Comparison of ENCODE assay signal across 13 mouse cellular contexts in the genomic region with DNA sequence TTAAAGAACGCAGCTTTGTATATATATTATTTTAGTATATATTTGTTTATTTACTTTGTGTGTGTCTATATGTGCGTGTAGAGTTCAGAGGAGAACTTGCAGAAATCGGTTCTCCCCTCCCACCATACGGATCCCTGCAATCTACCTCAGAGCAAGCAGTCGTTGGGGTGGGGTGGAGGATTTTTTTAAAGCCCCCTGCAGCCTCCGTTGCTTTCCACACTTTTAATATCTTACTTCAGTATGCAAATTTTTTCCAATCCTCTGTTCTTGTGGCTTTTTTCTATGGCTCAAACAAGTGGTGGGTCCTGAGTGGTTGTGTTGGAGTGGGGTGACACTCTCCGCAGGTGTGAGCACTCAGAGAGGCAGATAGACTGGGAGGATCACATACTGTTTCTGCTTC. TPM values are rescaled to one million over a fixed set of nuclear protein-coding genes. Genes with fewer than 3 reads are reported as not detected.
DNase-seq lines count a peak whose midpoint lies in the region; ATAC-seq and TF ChIP-seq lines count a peak whose summit lies in the region.
"Had no signal": no experiment of that assay in that cellular context is flagged by ENCODE, and none has a peak within 500 bp of the region (broad histone marks: within the 10 kb centered on the region; RNA-seq: fewer than 3 reads in every experiment).

No protein-coding gene starts in this region.

- no peaks in the 10 kb centered on the region for H3K9me3 ChIP-seq in heart, embryonic 12.5 days (replicated peaks)
- H3K9me3 ChIP-seq in E14TG2a.4 (ENCODE audit: low read length): no peaks in the 10 kb centered on the region
- no peaks in the 10 kb centered on the region for H3K9me3 ChIP-seq in forebrain, embryonic 15.5 days
- no peaks in the 10 kb centered on the region for H3K9me3 ChIP-seq in liver, embryonic 15.5 days (replicated peaks)

- H3K9ac ChIP-seq in heart, embryonic 12.5 days: 0 out of 2 replicates have a peak overlapping the region, but pooled peaks have one; percentile 47
- no peak overlapping the region for H3K9ac ChIP-seq in heart, adult 2 months (ENCODE audit: low read depth, low read length)
- H3K9ac ChIP-seq in forebrain, embryonic 15.5 days (replicated peaks): no peak overlapping the region
- no peak overlapping the region for H3K9ac ChIP-seq in liver, embryonic 15.5 days

- H3K4me2 ChIP-seq in heart, embryonic 12.5 days: peak overlapping the region; percentile 68
- H3K4me2 ChIP-seq in forebrain, embryonic 15.5 days (replicated peaks): peak overlapping the region; percentile 24; the same call in 1 of the 2 replicates
- peak overlapping the region; percentile 30 for H3K4me2 ChIP-seq in liver, embryonic 15.5 days

- TF ChIP-seq POLR2A in heart, adult 2 months (IDR thresholded peaks at IDR 0.05; ENCODE audit: insufficient read depth, low read depth, low read length): no peak

- TF ChIP-seq CTCF in heart, adult 2 months (IDR thresholded peaks at IDR 0.05): no peak
- TF ChIP-seq CTCF in E14TG2a.4 (conservative IDR thresholded peaks at IDR 0.05; ENCODE audit: low read length): no peak

- H3K79me2 ChIP-seq in heart, adult 2 months (replicated peaks; ENCODE audit: control insufficient read depth, insufficient read depth, low read length): no peaks in the 10 kb centered on the region

- H3K36me3 ChIP-seq in heart, embryonic 12.5 days: no peaks in the 10 kb centered on the region
- H3K36me3 ChIP-seq in heart, adult 2 months (ENCODE audit: control insufficient read depth, insufficient read depth, low read length): no peaks in the 10 kb centered on the region
- H3K36me3 ChIP-seq in E14TG2a.4 (ENCODE audit: insufficient read depth, low read length): peaks cover 29% of the 10 kb centered on the region
- no peaks in the 10 kb centered on the region for H3K36me3 ChIP-seq in forebrain, embryonic 15.5 days
- no peaks in the 10 kb centered on the region for H3K36me3 ChIP-seq in liver, embryonic 15.5 days (replicated peaks)

- no peak for ATAC-seq in heart, embryonic 12.5 days (ENCODE audit: insufficient number of reproducible peaks, low FRiP score)
- no peak for ATAC-seq in forebrain, embryonic 15.5 days (replicated peaks)
- peak; percentile 28; the same call in 1 of the 2 replicates for ATAC-seq in liver, embryonic 15.5 days (ENCODE audit: insufficient read depth)
- ATAC-seq: CD4-positive, CD25-positive, alpha-beta regulatory T cell, adult 4 months had no signal

- no peak for DNase-seq in heart, adult 2 months
- DNase-seq in left cerebral cortex, adult 18-20 months (ENCODE audit: low spot score in 2 of 2): no peak
- no peak for DNase-seq in ovary, postnatal 10 days (ENCODE audit: low spot score)
- no peak for DNase-seq in retina, postnatal 1 day
- DNase-seq: adrenal gland, adult 8-10 months; cerebellum, postnatal 14 days; gastrocnemius, postnatal 36 days had no signal

- H3K27ac ChIP-seq in heart, embryonic 12.5 days (ENCODE audit: poor library complexity, severe bottlenecking): no peak overlapping the region
- H3K27ac ChIP-seq in heart, adult 2 months: no peak overlapping the region
- H3K27ac ChIP-seq in forebrain, embryonic 15.5 days (replicated peaks): no peak overlapping the region
- H3K27ac ChIP-seq in liver, embryonic 15.5 days (replicated peaks): peak overlapping the region; percentile 66
- H3K27ac ChIP-seq: left cerebral cortex, adult 2 months had no signal

- WGBS in heart, embryonic 12.5 days: 14% methylated on average over 7 of the region's 7 CpGs
- WGBS in heart, adult 2 months: 18% methylated on average over 7 of the region's 7 CpGs
- 4% methylated on average over 7 of the region's 7 CpGs for WGBS in forebrain, embryonic 15.5 days
- WGBS in liver, embryonic 15.5 days (ENCODE audit: insufficient replicate concordance): 13% methylated on average over 7 of the region's 7 CpGs

- H3K27me3 ChIP-seq in heart, embryonic 12.5 days (replicated peaks): no peaks in the 10 kb centered on the region
- H3K27me3 ChIP-seq in heart, adult 2 months (ENCODE audit: control insufficient read depth, insufficient read depth, low read length): peaks cover 3% of the 10 kb centered on the region; the same call in 1 of the 2 replicates
- no peaks in the 10 kb centered on the region for H3K27me3 ChIP-seq in E14TG2a.4 (ENCODE audit: insufficient read depth, low read length)
- H3K27me3 ChIP-seq in forebrain, embryonic 15.5 days: no peaks in the 10 kb centered on the region
- no peaks in the 10 kb centered on the region for H3K27me3 ChIP-seq in liver, embryonic 15.5 days

- peaks cover 11% of the 10 kb centered on the region; the same call in 1 of the 2 replicates for H3K4me1 ChIP-seq in heart, embryonic 12.5 days (replicated peaks)
- no peaks in the 10 kb centered on the region for H3K4me1 ChIP-seq in heart, adult 2 months (ENCODE audit: control insufficient read depth, insufficient read depth, low read length)
- peaks cover 53% of the 10 kb centered on the region for H3K4me1 ChIP-seq in E14TG2a.4 (replicated peaks; ENCODE audit: low read depth, low read length)
- H3K4me1 ChIP-seq in forebrain, embryonic 15.5 days: 0 out of 2 replicates have a peak, but pooled peaks cover 5% of the 10 kb centered on the region
- H3K4me1 ChIP-seq in liver, embryonic 15.5 days (replicated peaks): peaks cover 15% of the 10 kb centered on the region; the same call in 1 of the 2 replicates

- H3K4me3 ChIP-seq in heart, embryonic 12.5 days: peak overlapping the region; percentile 42
- H3K4me3 ChIP-seq in heart, adult 2 months: no peak overlapping the region
- H3K4me3 ChIP-seq in E14TG2a.4 (replicated peaks; ENCODE audit: low read length): peak overlapping the region; percentile 83
- H3K4me3 ChIP-seq in forebrain, embryonic 15.5 days: no peak overlapping the region
- peak overlapping the region; percentile 30 for H3K4me3 ChIP-seq in liver, embryonic 15.5 days (replicated peaks)
- H3K4me3 ChIP-seq: left cerebral cortex, adult 2 months had no signal

- no peak for TF ChIP-seq EP300 in heart, adult 2 months (IDR thresholded peaks at IDR 0.05; ENCODE audit: insufficient read depth, low read depth, low read length)

- intact Hi-C loops in heart, adult 2 months (cut with DNase I): no loop called here

RNA-seq across cellular contexts. Expression of a gene that starts 0.6 kb away (rescaled TPM):
- 4.7 and 5.2 TPM in 2 replicates for polyA plus RNA-seq in heart, embryonic 12.5 days (2016; fragmentation: Nextera tagmentation; extraction: Ambion mirVana)
- under 1 TPM in 1 of 2 experiments, not detected in 1; 0.39 TPM for total RNA-seq in heart, adult 2 months (2021)
- 0.50 TPM in 1 of 2 replicates, not detected in the other for polyA plus RNA-seq in heart, adult 2 months (2012; rRNA removed)
- 0.64 and 0.89 TPM in 2 replicates for polyA plus RNA-seq in forebrain, embryonic 15.5 days (2015; fragmentation: Nextera tagmentation; extraction: Ambion mirVana)
- 4.3 and 4.4 TPM in 2 replicates for polyA plus RNA-seq in liver, embryonic 15.5 days (2015; fragmentation: Nextera tagmentation; extraction: Ambion mirVana)
- total RNA-seq in left cerebral cortex, adult 18-20 months (2021): under 1 TPM in 1 of 2 experiments, not detected in 1; 0.40 TPM
- total RNA-seq: adrenal gland, adult 8-10 months; gastrocnemius, postnatal 36 days; left cerebral cortex, adult 2 months had no signal

RNA-seq across cellular contexts. Expression of a gene that starts 18.7 kb away (rescaled TPM):
- polyA plus RNA-seq in heart, embryonic 12.5 days (2016; fragmentation: Nextera tagmentation; extraction: Ambion mirVana): 1.4 and 2.4 TPM in 2 replicates
- total RNA-seq in heart, adult 2 months (2021): 1 to 10 TPM in 1 of 2 experiments, under 1 TPM in 1; 0.68 to 1.2 TPM
- polyA plus RNA-seq in heart, adult 2 months (2012; rRNA removed): 1.8 and 1.9 TPM in 2 replicates
- polyA plus RNA-seq in forebrain, embryonic 15.5 days (2015; fragmentation: Nextera tagmentation; extraction: Ambion mirVana): 33.4 and 34.8 TPM in 2 replicates
- polyA plus RNA-seq in liver, embryonic 15.5 days (2015; fragmentation: Nextera tagmentation; extraction: Ambion mirVana): 1.7 and 1.9 TPM in 2 replicates
- total RNA-seq in left cerebral cortex, adult 18-20 months (2021): 10 to 100 TPM; 33.4 to 37.9 TPM
- polyA plus RNA-seq: CD4-positive, CD25-positive, alpha-beta regulatory T cell, adult 4 months had no signal

RNA-seq across cellular contexts. Expression of a gene that starts 52.7 kb away (rescaled TPM):
- 33.8 and 34.9 TPM in 2 replicates for polyA plus RNA-seq in heart, embryonic 12.5 days (2016; fragmentation: Nextera tagmentation; extraction: Ambion mirVana)
- 10 to 100 TPM; 15.3 to 15.4 TPM for total RNA-seq in heart, adult 2 months (2021)
- 27.0 and 30.1 TPM in 2 replicates for polyA plus RNA-seq in heart, adult 2 months (2012; rRNA removed)
- polyA plus RNA-seq in forebrain, embryonic 15.5 days (2015; fragmentation: Nextera tagmentation; extraction: Ambion mirVana): 65.6 and 68.6 TPM in 2 replicates
- 27.3 and 31.0 TPM in 2 replicates for polyA plus RNA-seq in liver, embryonic 15.5 days (2015; fragmentation: Nextera tagmentation; extraction: Ambion mirVana)
- 10 to 100 TPM; 37.9 to 41.5 TPM for total RNA-seq in left cerebral cortex, adult 18-20 months (2021)

RNA-seq across cellular contexts. Expression of a gene that starts 53.0 kb away (rescaled TPM):
- 110 and 115 TPM in 2 replicates for polyA plus RNA-seq in heart, embryonic 12.5 days (2016; fragmentation: Nextera tagmentation; extraction: Ambion mirVana)
- 10 to 100 TPM; 79.1 to 92.2 TPM for total RNA-seq in heart, adult 2 months (2021)
- polyA plus RNA-seq in heart, adult 2 months (2012; rRNA removed): 7.6 and 13.6 TPM in 2 replicates
- 107 and 112 TPM in 2 replicates for polyA plus RNA-seq in forebrain, embryonic 15.5 days (2015; fragmentation: Nextera tagmentation; extraction: Ambion mirVana)
- 49.8 and 72.1 TPM in 2 replicates for polyA plus RNA-seq in liver, embryonic 15.5 days (2015; fragmentation: Nextera tagmentation; extraction: Ambion mirVana)
- total RNA-seq in left cerebral cortex, adult 18-20 months (2021): 10 to 100 TPM; 80.8 to 85.8 TPM

RNA-seq across cellular contexts. Expression of a gene that starts 53.2 kb away (rescaled TPM):
- 21.7 and 23.4 TPM in 2 replicates for polyA plus RNA-seq in heart, embryonic 12.5 days (2016; fragmentation: Nextera tagmentation; extraction: Ambion mirVana)
- 10 to 100 TPM in 1 of 2 experiments, 1 to 10 TPM in 1; 8.5 to 11.1 TPM for total RNA-seq in heart, adult 2 months (2021)
- 24.8 and 25.1 TPM in 2 replicates for polyA plus RNA-seq in heart, adult 2 months (2012; rRNA removed)
- polyA plus RNA-seq in forebrain, embryonic 15.5 days (2015; fragmentation: Nextera tagmentation; extraction: Ambion mirVana): 28.0 and 28.1 TPM in 2 replicates
- 9.2 and 11.9 TPM in 2 replicates for polyA plus RNA-seq in liver, embryonic 15.5 days (2015; fragmentation: Nextera tagmentation; extraction: Ambion mirVana)
- total RNA-seq in left cerebral cortex, adult 18-20 months (2021): 10 to 100 TPM; 66.3 to 76.8 TPM

Comparison
In these comparisons a context has a peak if more than half of its experiments do, and no peak if none do; other contexts are left out.
1. H3K4me3 ChIP-seq: peak in heart, embryonic 12.5 days (single experiment), E14TG2a.4 (single experiment) and liver, embryonic 15.5 days (single experiment); none in heart, adult 2 months (single experiment) and forebrain, embryonic 15.5 days (single experiment).
2. RNA of a gene that starts 18.7 kb away (polyA plus RNA-seq): 33.4 to 34.8 TPM in forebrain, embryonic 15.5 days; 1.4 to 2.4 TPM in heart, embryonic 12.5 days, 1.7 to 1.9 TPM in liver, embryonic 15.5 days and 1.8 to 1.9 TPM in heart, adult 2 months; every median in the first group is over 10 times any median in the second.
3. Peak in every context shown above with its lines, with median percentiles within 50 percentile points of each other: H3K4me2 ChIP-seq.